Mouse (Mus musculus) megakaryocyte-erythroid progenitor cell, adult 5-6 weeks (primary cell): ENCODE measurements around the gene Slc25a4. TPM values are rescaled to one million over a fixed set of nuclear protein-coding genes. Genes with fewer than 3 reads are reported as not detected.
"Not testable (repeated sequence)": the region's sequence is repeated elsewhere in the genome, so short reads cannot be mapped to it uniquely, and the experiment has no call there.

ENCODE experiments used
- ATAC-seq: replicated peaks from 2 replicates; pipeline ENCODE4 v1.8.0; 2016; ENCODE audit warnings: mild to moderate bottlenecking, inconsistent platforms; ENCODE audit not compliant: severe bottlenecking, poor library complexity, low FRiP score, low TSS enrichment
- total RNA-seq, 2 experiments: library from RNA; stranded (forward) in 1 of 2; stranded (reverse) in 1 of 2; fragments of 200-1000, 215-1000 nt in 1 of 2; fragments of >200 nt in 1 of 2; fragmentation: Nextera tagmentation in 1 of 2; gene quantifications; 2 replicates each; pipeline ENCODE4 v1.2.3; 2014 to 2017

Slc25a4 gene
- 51.8 and 73.7 TPM in 2 replicates for total RNA-seq (2014; fragmentation: Nextera tagmentation)
- 122 and 140 TPM in 2 replicates for total RNA-seq (2017)

DNA sequence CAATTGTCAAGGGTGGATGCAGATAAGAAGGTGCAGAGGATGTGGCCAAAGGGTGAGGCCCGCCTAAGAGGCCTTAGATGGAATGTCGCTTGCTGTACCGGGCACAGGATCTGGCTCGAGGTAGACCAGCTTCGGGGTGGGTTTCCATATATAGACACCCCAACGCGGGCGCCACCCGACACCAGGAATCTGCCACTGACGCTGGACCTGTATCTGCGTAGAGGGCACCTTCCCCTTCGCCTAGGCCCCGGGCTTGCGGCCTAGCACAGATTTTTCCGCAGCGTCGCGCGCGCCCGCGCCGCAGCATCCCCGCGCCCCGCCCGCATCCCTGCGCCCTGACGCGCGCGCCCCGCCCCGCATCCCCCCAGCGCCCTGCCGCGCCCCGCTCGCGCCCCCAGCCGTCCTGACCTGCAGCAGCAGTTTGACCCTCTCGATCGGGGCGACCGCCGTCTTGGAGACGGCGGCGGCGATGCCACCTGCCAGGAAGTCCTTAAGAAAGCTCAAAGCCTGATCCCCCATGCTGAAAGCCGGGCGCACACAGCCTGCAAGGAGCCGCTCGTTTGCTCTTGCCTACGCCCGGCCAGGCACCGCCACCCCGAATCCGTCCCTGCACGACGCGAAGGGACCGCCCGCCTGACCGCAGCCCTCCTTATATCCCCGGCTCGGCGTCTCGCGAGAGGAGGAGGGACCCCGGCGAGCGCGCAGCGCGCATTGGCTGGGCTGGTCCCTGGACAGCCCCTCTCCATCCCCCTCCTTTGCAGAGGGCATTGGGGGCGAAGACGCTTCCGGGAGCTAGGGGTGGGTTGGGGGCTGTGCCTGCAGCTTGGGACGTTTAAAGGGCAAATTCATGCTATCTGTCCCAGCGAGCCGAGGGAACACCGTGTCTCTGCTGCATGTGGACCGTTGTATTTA, at the start of gene Slc25a4:
Gene Slc25a4 (minus strand): TSS at position 881 of the 912 bp plus-strand sequence.
- peak; percentile 97 for ATAC-seq

DNA sequence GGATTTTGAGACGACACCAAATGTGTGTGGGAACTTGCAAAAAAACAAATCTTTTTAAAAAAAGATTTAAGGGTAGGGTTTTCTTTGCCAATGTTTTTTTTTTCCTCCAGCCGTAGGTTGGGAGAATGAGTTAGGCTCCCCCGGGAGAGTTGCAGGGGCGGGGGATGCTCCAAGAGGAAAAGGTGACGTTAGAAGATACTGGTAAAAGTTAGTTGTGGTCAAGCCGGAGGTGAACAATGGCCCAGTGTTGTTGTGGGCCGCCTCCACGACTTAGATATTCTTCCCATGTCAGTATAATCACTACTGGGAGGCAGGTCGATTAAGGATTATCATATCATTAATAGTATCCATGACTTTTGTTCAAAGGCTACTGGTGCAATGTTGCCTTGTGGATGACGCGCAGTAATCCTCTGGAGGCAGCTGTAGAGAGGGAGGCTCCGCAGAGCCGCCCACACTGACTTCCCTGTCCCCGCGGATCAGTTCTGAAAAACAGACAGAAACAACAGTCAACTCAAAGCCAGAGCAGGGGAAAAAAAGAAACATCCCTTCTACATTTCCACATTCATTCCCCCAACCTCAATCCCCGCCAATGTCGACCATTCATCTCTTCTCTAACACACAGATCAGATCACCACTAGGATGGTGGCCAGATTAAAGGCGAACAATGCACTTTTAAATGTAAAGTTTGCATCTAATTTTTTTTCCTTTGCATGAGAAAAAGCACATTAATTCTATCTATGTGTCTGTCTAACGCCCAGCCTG, 47.0 kb upstream of the Slc25a4 start:
- no peak for ATAC-seq

GRCm38 (mm10) chr8:46252456-46252855, 41.4 kb upstream of the Slc25a4 start:
- ATAC-seq = 0 out of 2 replicates have a peak, but pooled peaks have one; percentile 18

DNA sequence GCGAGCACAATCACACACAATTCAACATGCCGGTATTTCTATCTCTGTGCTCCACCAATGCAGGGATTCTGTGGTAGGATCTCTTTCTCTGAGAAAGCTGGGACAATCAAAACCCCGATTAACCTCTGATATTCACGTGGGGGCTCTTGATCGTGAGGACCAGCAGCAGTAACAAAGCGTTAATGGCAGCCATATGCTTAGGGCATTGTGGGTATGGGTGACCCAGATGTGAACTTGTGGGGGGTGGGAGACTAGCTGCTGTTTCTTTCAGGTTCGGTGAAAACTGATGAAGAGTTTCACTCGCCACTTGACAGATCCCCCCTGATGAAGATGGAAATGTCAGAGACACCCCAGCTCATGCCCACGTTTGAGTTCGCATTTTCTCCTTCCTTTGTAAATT, 40.5 kb upstream of the Slc25a4 start:
- ATAC-seq = no peak

DNA sequence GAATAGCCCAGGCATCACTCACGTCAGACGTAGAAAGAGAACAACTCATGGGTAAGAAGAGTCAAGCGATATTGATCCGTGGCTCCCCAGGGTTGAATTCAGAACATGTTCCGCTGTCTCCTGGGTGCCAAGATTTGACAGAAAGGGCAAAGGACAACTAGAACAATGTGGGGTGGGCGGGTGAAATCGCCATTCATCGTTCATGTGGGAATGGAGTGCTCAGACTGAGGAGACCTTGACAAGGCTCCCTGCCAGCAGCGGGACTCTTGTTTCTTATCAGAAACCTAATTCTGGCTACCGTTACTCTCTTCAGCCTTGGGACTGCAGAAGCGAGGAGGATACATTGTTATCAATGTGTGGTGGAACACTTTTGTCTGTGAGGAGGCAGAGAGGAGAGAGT, 35.3 kb upstream of the Slc25a4 start:
- peak; percentile 58 for ATAC-seq

DNA sequence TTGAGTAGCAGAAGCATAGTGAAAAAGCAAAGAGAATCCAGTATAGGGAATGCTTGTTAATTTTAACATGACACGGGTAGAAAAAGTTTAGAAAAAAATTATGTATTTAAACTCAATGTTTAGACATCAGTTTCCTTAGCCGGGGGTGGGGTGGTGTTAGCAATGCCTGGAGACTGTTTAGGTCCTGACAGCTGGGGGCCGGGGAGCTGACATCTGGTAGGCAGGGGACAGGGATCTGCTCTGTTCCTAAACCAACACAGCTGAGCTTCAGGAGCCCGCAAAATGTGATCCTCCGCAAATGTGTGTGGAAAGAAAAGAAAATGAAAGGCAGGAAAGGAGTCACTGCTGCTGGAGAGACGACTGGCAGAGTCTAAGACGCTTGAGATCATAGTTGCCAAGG, 31.9 kb upstream of the Slc25a4 start:
- no peak for ATAC-seq

DNA sequence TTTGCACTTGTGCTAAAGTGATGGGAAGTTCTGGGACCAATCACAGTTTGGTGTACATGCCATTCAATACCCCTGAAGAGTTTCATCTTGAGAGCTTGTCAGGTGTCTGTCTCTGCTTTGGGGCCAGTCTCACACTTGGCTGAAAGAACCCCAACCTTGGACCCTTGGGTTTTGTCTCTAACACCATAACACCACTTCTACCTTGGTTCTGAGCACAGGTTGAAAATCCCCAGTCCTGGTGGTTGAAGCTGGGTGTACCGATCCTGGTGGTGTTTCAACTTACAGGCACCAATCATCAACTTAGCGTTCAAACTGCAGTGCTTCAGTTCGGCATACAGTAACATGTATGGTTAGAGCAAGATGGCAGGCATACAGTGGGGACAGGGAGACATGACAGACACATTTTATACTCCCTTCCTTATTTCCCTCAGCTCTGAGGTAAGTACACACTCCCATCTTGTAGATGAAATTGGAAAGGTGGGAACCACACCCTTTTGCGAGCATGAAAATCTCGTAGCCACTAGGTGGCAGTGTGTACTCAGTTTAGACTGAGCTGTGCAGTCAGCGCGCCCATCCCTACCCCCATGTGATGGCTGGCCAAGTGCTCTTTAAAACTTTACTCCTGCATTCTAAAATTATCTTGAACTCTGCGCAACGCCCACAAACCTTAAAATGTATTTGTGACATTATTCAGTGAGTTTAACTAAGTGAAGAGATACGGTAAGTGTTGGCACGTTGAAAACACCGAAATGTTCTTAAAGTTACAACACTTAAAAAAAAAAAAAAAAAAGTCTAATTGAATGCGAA, 30.7 kb upstream of the Slc25a4 start:
- peak; percentile 93 for ATAC-seq

DNA sequence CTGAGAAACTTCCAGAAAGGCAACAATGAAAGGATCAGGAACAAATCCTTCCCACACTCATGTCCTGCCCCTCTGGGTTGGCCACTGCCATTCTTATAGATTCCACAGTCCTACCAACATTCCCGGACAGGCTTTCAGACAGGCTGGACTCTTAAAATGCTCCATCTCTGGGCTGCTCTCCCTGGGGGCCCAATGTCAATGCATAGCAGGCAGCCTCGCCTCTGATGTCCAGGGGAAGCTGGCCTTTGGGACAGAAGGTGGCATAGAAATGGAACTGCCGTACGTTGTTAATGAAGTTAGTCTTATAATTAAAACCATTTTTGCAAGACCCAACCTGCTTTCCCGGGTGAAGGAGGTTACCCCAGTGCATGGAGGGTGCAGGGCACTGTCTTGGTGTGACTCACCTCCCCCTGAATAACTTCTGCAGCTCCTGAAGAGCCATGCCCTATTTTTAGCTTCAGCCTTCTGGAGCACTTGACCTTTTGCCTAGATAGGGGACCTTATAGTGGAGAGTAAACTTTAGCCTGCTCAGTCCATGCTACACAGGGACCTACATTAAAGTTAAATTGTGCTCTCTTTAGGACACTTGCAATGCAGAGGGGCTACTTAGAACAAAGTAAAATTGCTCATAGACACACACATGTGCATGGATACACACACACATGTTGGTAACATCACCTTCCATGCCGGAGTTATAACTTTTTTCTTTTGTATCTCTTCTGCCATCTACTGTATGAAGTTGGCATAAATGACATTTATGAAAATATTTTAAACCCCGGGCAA, 25.5 kb upstream of the Slc25a4 start:
- ATAC-seq = 0 out of 2 replicates have a peak, but pooled peaks have one; percentile 40

DNA sequence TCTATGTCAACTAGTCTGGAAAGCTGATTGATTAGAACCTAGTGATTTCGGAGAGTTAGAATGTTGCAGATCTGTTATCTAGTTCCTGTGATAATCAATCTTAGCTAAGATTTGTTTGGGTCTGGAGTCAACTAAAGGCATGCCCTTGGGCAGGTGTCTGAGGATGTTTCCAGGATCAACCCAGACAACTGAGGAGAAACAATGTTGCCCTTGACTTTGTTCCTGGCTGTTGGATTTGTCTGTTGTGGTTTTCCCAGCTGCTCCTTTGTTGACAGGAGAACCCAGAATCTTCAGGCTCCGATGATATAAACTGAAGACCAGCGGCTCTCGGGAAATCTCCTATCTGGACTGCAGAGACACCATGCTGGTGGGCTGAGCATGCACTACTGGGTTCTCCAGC, 23.7 kb upstream of the Slc25a4 start:
- ATAC-seq = no peak

DNA sequence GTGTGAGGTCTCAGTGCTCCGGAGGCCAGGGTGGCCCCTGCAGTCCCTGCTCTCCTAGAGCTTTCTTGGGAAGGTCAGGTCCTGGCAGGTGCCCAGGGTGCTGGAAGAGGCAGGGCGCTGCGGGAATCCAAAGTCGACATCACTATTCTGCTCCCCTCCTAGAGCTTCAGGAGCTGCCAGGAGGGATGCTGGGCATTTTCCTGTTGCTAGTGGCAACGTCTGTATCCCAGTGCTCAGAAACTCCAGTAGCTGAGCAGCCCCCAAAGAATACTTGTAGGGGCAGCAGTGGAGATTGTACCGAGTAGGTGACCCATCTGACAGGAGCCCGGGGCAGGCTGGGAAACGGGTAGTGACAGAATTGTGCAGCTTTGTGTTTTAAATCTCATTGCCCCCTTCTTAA, 21.7 kb upstream of the Slc25a4 start:
- no peak for ATAC-seq

- ATAC-seq = not testable (repeated sequence)
Measured at GRCm38 (mm10) chr8:46231968-46232367, 20.9 kb upstream of the Slc25a4 start.

DNA sequence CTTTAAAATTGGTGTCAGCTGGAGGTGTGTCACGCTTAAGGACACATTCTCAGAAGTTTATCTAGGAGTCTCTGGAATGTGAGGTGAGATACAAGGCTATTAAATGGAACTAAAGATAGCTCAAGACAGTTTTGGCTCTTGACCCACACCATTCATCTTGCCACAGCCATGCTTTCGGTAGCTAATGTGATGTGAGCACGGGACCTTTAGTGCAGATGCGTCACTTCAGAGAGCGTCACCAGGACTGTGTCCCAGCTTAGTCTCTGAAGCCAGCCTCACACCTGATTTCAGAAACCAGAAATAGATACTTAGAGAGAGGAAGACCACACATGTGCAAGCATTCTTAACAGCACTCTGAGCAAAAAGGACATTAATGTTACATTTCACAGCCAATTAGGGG, 15.5 kb upstream of the Slc25a4 start:
- no peak for ATAC-seq

GRCm38 (mm10) chr8:46225501-46225900, 14.4 kb upstream of the Slc25a4 start:
- no peak for ATAC-seq

DNA sequence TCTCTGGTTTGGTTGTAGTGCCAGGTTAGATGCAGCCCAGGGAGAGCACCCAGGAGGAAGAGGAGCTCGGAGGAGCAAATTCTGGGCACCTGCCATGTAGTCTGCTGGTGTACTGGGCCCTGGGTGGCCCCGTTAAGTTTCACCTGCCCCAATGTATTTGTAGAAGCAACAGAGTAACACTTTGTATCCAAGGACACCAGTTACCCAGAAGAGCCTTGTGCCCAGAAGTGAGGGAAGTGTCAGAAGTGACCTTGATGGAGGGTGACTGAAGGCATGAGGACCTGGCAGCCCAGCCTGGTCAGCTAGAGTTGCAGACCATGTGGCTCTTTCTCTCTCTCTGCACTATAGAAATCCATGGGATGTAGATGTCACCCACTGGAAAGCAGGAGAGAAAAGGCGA, 9.5 kb upstream of the Slc25a4 start:
- no peak for ATAC-seq

- ATAC-seq = peak; percentile 96
Measured at GRCm38 (mm10) chr8:46216838-46217237, 5.8 kb upstream of the Slc25a4 start.

- no peak for ATAC-seq
Measured at GRCm38 (mm10) chr8:46213971-46214480, 2.9 kb upstream of the Slc25a4 start.

- ATAC-seq = no peak
Measured at GRCm38 (mm10) chr8:46212194-46212593, 1.1 kb upstream of the Slc25a4 start.

DNA sequence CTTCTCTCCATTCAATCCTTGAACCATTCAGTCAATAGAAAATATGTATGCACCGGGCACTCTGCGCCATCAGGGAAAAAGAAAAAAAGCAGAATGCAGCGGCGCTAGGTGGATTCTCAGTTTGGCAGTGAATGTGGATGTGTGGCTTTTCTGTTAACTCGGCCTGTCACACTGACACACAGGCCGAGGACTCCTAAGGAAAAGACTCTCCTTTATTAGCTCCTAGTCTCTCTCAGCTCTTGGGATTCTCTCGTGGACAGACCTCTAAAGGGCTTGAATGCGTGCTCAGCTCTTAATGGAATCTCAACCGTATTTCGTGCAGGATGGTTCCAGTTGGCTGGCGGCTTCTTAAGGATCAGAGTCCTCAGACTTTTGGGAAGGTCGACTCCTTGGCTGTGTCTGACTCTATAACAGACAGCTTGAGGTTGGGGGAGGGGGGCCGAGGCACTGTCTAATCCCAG, 557 bp upstream of the Slc25a4 start:
- no peak for ATAC-seq

DNA sequence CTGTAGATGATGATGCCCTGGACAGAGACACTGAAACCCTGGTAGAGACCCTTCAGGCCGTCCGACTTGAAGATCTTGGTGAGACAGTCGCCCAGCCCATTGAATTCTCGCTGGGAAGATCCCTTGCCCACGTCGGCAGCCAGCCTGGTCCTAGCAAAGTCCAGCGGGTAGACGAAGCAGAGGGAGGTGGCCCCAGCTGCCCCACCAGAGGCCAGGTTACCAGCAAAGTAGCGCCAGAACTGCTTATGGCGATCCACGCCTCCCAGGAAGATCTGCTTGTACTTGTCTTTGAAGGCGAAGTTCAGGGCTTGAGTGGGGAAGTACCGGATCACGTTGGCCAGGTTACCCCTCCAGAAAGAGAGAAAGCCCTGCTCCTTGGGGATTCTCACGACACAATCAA, 2.0 kb downstream of the Slc25a4 start:
- ATAC-seq = no peak
